Mouse (Mus musculus) granulocyte monocyte progenitor cell, adult 5-6 weeks (primary cell): Measurements from ENCODE around the gene Neu2. TPM values are rescaled to one million over a fixed set of nuclear protein-coding genes. Genes with fewer than 3 reads are reported as not detected.

Source experiments
- ATAC-seq: replicated peaks from 2 replicates; pipeline ENCODE4 v1.8.0; 2016; ENCODE audit warnings: mild to moderate bottlenecking, moderate TSS enrichment, inconsistent platforms; ENCODE audit not compliant: poor library complexity, severe bottlenecking
- total RNA-seq, 2 experiments: library from RNA; stranded (forward) in 1 of 2; stranded (reverse) in 1 of 2; fragments of 200-712, 200-1000 nt in 1 of 2; fragments of >200 nt in 1 of 2; fragmentation: Nextera tagmentation in 1 of 2; gene quantifications; 2 replicates each; pipeline ENCODE4 v1.2.3; 2014 to 2017

The Neu2 gene
- total RNA-seq, 2 experiments from 2014 or later = not detected

- ATAC-seq = peak; percentile 75
Measured at GRCm38 (mm10) chr1:87607385-87608091, 97.8 kb downstream of the Neu2 start.

- peak; percentile 62 for ATAC-seq
Measured at GRCm38 (mm10) chr1:87608416-87609046, 98.8 kb downstream of the Neu2 start.

GRCm38 (mm10) chr1:87614576-87615295 lies 105.0 kb downstream of the Neu2 start:
- ATAC-seq = no peak

- ATAC-seq = peak; percentile 80
Measured at GRCm38 (mm10) chr1:87620211-87620668, 110.6 kb downstream of the Neu2 start, which contains the start of gene Inpp5d. Gene Inpp5d, plus strand, starts transcription at chr1:87620312.

GRCm38 (mm10) chr1:87620693-87621092 lies 111.0 kb downstream of the Neu2 start:
- no peak for ATAC-seq

GRCm38 (mm10) chr1:87621146-87621857 lies 111.6 kb downstream of the Neu2 start:
- ATAC-seq = peak; percentile 34

- ATAC-seq = no peak
Measured at GRCm38 (mm10) chr1:87621858-87622279, 112.2 kb downstream of the Neu2 start.

GRCm38 (mm10) chr1:87623977-87624666 lies 114.4 kb downstream of the Neu2 start:
- ATAC-seq = no peak

- ATAC-seq = peak; percentile 5; the same call in 1 of the 2 replicates
Measured at GRCm38 (mm10) chr1:87624826-87625225, 115.1 kb downstream of the Neu2 start.

GRCm38 (mm10) chr1:87625254-87626025 lies 115.8 kb downstream of the Neu2 start:
- peak; percentile 37 for ATAC-seq

GRCm38 (mm10) chr1:87626344-87626743 lies 116.7 kb downstream of the Neu2 start:
- ATAC-seq = peak; percentile 90

GRCm38 (mm10) chr1:87628085-87628484 lies 118.4 kb downstream of the Neu2 start:
- no peak for ATAC-seq

- no peak for ATAC-seq
Measured at GRCm38 (mm10) chr1:87631584-87631983, 121.9 kb downstream of the Neu2 start.

- ATAC-seq = peak; percentile 44; the same call in 1 of the 2 replicates
Measured at GRCm38 (mm10) chr1:87632163-87632562, 122.5 kb downstream of the Neu2 start.

GRCm38 (mm10) chr1:87636716-87637117 lies 127.0 kb downstream of the Neu2 start:
- ATAC-seq = no peak

- peak; percentile 63 for ATAC-seq
Measured at GRCm38 (mm10) chr1:87637121-87637877, 127.6 kb downstream of the Neu2 start.

GRCm38 (mm10) chr1:87637878-87638600 lies 128.3 kb downstream of the Neu2 start:
- peak; percentile 14; the same call in 1 of the 2 replicates for ATAC-seq

- ATAC-seq = no peak
Measured at GRCm38 (mm10) chr1:87639724-87640123, 130.0 kb downstream of the Neu2 start.
